Mouse (Mus musculus) bone marrow, adult 2 months (tissue): ENCODE measurements around the gene Creld1.

ENCODE experiments used
- CTCF ChIP-seq: fragments of 200-500 bp; IDR thresholded peaks from 2 replicates; pipeline ENCODE4 v1.5.1; 2011; ENCODE audit warnings: low read length, control low read depth; ENCODE audit not compliant: control insufficient read depth, insufficient read depth
- POLR2A ChIP-seq: fragments of 200-500 bp; IDR thresholded peaks from 2 replicates; pipeline ENCODE4 v1.6.1; 2011; ENCODE audit warnings: low read depth, mild to moderate bottlenecking, control low read depth, low read length, borderline replicate concordance; ENCODE audit not compliant: control insufficient read depth

DNA sequence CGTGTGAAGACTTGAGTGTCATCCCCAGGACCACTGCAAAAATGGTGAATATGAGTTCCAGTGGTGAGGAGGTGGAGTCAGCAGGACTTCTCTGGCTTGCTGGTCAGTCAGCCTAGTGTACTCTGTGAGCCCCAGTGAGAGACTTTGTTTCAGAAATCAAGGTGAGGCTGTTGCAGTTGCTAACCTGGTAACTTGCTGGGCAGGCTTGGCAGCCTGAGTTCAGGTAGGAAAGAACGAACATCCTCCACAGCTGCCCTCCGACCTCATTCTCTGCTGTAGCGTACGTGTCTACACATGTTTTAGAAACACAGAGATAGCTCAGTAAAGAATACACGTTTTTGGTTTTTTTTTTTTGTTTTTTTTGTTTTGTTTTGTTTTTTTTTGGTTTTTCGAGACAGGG lies 51.8 kb downstream of the Creld1 start:
- TF ChIP-seq POLR2A (no peak), CTCF (no peak)
